Mouse (Mus musculus) heart, postnatal 0 days (tissue): ENCODE data around the gene Npy5r.

Experiments used
- CTCF ChIP-seq: IDR thresholded peaks from 2 replicates; pipeline ENCODE4 v1.5.1; 2016; ENCODE audit warnings: antibody characterized with exemption, control low read depth, low read depth
- EP300 ChIP-seq: IDR thresholded peaks from 2 replicates; pipeline ENCODE4 v1.6.1; 2016; ENCODE audit warnings: antibody characterized with exemption, low read depth

DNA sequence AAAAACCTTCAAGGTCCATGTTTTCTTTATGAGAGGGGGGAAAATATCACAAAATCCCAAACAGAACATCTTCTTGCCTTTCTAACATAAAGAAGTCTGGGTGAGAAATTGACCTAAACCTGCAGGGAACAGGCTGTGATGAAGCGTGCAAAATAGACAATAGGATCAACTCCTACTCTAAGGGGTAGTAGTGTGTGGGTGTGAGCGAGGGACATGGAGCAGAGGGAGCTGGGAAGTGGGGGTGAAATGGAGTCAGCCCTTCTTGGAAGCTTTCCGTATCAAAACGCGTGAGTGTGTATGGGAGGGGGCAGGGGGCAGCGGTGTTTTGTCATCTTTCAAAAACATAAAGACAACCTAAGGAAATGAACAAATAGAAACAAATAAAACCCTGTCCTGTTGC lies 467 bp upstream of the Npy5r start:
- TF ChIP-seq CTCF (no peak), EP300 (no peak)
